Mouse (Mus musculus) adrenal gland, postnatal 14 days (tissue): Measurements from ENCODE around the gene Hoxa9. TPM values are rescaled to one million over a fixed set of nuclear protein-coding genes. Genes with fewer than 3 reads are reported as not detected.

Experiments
- DNase-seq: peaks from one replicate; pipeline ENCODE4 v3.0.0; 2021; ENCODE audit warnings: mixed read lengths
- microRNA-seq, 2 experiments: library from miRNA; unstranded; fragments of <30 nt; microRNA quantifications; one replicate each; pipeline ENCODE4 v1.2.0; 2021
- total RNA-seq: library from RNA; stranded (reverse); gene quantifications from 2 replicates; pipeline ENCODE4 v1.2.3, GENCODE M21; 2021

Hoxa9 gene
- total RNA-seq, 1 experiment from 2014 or later, result 1.8 TPM

DNA sequence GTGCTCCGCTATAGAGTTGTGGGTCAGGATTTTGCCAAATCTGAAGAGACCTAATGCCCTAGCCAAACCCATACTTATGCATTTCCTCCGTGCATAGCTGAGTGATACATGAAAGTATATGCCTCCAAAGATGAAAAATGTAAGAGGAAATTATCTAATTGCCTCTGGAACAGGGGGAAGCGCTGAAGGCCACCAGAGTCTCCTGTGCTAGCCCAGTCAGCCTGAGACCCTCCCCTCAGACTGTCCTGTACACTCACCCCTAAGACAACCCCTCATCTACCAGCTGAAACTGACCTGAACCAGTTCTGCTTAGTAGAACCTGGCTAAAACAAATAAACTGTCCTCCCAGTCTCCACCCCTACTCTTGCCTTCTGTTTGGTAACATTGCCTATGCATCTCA is 50.2 kb downstream of the Hoxa9 start:
- DNase-seq, result no peak

DNA sequence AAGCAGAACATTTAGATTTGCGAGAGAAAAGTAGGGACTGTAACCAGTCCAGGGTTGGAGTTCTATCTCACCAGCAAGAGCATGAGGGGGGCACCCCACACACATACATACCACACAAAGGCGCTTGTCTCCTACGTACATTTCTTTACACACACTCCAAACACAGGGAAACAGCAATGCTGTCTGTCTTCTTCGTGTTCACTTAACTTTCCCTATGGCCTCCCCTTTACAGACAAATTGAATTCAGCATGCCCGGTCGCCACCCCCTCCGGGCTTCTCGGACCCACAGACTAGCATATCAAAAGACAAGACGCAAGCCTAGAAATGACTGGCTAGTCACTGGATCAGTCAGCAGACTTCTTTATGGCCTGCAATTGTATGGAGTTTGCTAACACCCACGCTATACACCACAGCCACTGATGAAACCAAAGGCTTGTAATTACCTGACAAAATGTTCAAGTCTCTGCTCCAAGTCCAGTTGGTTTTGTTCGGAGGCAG is 50.6 kb downstream of the Hoxa9 start:
- no peak for DNase-seq

DNA sequence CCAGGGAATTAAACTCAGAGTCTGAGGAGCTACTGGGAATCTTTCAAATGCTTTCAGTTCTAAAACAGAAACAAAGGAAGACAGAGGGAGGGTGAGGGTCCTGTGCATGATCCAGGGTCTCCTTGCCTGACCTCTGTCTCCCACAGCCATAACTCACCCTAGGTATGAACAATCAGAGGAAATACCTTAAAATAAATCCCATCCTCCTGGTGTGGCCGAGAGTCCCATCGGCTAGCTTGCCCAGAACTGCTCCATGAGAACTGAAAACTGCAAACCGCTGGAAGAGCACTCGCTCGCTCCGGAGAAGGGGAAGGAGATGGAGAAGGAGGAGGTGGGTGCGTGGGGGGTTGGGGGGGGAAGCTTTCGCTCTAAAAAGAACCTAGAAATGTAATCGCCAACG is 51.2 kb downstream of the Hoxa9 start:
- peak; percentile 16 for DNase-seq

DNA sequence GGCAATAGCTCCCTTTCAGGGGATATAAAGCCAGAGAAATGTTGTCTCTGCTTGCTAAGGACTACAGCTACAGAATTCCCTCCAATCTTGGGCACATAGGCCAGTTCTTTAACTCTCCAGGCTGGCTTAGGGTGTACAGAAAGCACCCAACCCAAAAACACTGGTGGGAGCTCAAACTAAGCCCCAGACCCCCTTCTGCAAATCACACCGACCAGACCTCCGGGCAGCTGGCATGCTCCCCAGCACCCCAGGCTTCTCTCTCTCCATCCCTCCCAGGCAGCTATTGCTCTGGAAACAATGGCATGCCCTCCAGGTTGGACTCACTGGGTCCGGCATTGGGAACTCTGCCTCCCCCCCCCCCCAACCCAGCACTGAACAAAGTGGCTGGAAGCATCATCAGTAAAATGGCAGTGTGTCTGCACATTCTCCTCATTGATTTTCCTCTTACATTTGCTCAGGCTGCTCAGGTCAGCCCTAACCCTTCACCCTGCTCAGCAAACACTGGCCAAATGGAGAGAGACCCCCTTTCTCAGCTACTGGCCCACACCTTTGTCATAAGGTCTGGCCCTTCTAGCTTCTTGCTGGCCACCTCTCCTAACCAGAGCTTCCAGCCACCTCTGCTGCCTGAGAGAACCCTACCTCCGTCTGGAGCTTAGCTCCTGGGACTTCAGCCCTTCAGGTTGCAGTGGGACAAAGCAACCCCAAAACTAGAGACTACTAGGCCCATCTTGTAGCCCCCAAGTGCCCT is 51.8 kb downstream of the Hoxa9 start:
- DNase-seq, result no peak

DNA sequence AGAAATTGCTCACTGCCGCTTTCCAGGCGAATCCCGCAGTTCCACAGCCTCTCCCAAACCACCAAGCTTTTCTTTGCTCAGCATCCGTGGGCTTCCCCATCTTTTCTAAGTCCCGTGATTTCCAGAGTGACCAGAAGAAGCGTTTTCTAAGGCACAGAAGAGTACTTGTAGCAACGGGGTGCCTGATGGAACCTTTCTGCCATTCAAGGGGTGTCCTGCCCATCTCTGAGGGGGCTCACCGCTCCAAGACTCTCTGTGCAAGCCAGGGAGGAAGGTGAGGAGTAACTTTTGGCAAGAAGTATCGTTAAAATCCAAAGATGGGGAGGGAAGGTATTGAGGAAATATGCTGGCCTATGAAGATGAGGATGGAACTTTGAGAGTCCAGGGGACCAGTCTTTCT is 53.1 kb downstream of the Hoxa9 start:
- DNase-seq, result no peak

DNA sequence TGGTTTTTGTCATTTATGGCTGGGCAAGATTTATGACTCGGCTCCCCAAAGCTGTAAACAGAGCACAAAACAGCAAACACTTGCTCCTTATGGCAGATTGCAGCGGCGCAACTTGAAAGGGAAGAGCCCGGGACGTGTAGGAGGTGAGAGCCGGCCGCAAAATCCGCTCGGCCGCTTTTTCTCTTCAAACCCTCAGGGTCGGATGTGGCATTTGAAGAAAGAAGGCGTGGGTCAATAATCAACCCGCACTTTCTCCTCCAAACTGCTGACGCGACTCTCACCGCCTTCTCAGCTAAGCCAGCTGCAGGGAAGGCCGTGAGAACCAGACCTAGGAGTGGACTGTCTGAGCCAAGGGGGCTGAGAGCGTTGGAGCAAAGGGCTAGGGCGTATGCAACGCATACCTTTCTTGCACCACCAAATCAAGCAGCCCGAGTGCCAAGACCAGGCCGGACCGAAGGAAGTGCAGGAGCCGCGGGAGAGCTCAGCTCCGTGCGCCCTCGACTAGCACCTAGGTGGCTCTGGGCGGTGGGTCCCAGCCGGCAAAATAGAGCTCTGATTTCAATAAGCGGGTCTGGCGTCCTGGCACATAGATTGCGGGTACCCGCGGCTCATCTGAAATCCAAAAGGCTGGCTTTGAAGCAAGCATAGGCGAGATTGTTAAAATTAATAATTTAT is 53.7 kb downstream of the Hoxa9 start, which contains the start of gene 5730596B20Rik:
Gene 5730596B20Rik, plus strand, starts transcription at position 438 of the 675 bp plus-strand sequence.
- DNase-seq, result peak; percentile 48

DNA sequence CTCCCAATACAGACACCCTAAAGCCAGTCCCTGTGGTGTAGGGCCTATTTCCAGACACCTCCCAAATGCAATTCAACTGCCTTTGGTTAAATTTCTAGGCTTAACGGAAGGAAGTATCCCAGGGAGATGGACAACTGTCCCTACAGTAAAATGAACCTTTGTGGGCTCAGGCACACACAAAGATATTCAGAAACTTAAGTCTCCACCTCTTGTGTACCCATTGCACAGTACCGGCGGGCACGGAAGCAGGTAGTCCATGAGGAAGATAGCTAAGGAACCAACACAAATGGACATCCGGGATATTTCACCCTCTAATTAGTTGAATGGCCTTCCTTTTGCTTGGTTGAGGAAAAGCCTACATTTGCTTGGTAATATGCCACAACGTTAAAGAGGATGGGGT is 54.5 kb downstream of the Hoxa9 start:
- DNase-seq, result no peak

DNA sequence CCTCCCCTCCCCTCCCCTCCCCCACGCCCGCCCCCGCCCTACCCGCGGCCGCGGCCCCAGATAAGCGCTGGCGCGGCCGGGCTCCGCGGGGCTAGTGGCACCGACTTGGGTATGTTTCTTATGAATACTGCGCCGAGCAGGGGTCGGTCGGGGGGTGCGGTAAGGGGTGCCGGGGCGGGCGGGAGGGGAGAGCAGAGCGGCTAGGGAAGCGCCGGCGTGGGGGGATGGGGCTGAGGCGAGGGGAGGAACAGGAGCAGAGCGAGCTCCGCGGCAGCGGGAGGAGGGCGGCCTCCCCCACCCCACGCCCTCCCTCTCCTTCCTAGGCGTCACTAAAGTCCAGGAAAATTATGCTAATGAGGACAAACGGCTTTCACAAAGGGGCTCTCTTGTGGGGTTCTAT is 55.0 kb downstream of the Hoxa9 start:
- DNase-seq, result peak; percentile 78

DNA sequence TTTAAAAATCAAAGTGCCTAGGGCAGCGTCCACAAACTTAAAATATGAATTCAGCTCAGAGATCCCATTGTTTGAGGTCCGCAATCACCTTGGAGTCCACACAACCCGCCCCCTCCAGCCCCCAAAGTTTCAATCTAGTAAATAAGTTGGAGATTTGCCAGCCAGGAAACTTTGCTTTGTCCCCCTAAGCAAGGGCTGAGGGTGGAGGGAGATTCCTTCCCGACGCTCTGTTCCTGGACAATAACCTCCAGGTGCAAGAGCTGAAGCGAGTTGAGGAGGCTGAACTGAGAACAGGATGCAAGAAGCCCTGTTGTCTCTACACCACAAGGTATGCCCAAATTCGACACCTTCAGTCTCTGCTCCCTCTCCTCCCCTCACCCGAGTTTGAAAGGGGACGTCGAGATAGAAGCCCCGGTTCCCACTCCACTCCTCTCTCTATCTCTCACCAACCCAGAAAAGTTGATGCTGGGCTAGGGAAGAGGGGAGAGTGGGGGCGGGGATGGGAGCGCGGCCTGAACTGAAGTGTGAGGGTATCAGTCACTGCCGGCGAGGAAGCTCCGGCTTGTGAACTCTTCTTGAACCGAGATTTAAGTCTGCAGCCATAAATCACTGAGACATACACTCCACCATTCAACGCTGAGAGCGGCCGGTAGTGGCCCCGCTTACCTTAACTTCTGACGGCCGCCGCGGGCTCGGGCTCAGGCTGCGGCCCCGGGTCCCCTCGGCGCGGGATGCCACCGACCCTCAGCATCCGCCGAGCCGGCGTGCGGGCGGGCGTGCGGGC is 55.7 kb downstream of the Hoxa9 start:
- peak; percentile 59 for DNase-seq

DNA sequence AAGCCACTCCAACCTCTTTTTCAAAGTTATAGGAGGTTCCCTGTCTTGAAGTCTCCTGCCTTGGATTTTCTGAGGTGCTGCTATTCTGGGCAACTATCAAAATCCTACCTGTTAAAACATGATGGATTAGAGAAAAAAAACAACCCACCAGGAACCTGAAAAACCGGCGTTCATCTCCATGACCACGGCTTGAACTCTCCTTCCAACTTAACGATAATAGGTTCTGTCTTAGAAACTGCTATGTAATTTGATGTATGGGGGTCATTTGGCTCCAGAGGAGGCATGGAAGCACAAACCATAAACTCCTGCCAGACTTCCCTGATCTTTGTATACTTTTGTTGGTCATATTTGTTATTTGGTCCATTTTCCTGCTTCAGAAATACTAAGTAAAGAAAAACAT is 57.2 kb downstream of the Hoxa9 start:
- no peak for DNase-seq

Small RNA genes within 50 kb of the gene (microRNA-seq; reads per million reads assigned to microRNA genes)
- gene Mir196b, result 543 to 609 reads per million in 2 experiments

Other genes starting within 250 kb of the Hoxa9 start
- 41.1 and 46.0 TPM in 2 replicates for gene Skap2, start 218.5 kb downstream of the Hoxa9 start, total RNA-seq
- 0.64 and 1.1 TPM in 2 replicates for gene Hoxa1, start 72.8 kb downstream of the Hoxa9 start, total RNA-seq
- gene Hoxa2, start 66.3 kb downstream of the Hoxa9 start, total RNA-seq, result 3.3 and 3.8 TPM in 2 replicates
- gene 5730596B20Rik, start 53.6 kb downstream of the Hoxa9 start, total RNA-seq, result 0.45 and 0.63 TPM in 2 replicates
- gene Hoxa4, start 39.3 kb downstream of the Hoxa9 start, total RNA-seq, result 6.4 and 7.3 TPM in 2 replicates
- 25.8 and 26.3 TPM in 2 replicates for gene Hoxa5, start 26.5 kb downstream of the Hoxa9 start, total RNA-seq
- 3.7 and 5.9 TPM in 2 replicates for gene Hoxa6, start 22.4 kb downstream of the Hoxa9 start, total RNA-seq
- gene Hoxa3, start 17.8 kb downstream of the Hoxa9 start, total RNA-seq, result 6.9 and 10.5 TPM in 2 replicates
- 1.3 and 1.4 TPM in 2 replicates for gene Gm28308, start 17.8 kb downstream of the Hoxa9 start, total RNA-seq
- gene Hoxa7, start 9.2 kb downstream of the Hoxa9 start, total RNA-seq, result 20.9 and 22.2 TPM in 2 replicates
- gene Hoxa10, start 9.8 kb upstream of the Hoxa9 start, total RNA-seq, result 0.15 and 0.68 TPM in 2 replicates
- gene Hoxa11, start 14.7 kb upstream of the Hoxa9 start, total RNA-seq, result not detected in 2 replicates
- gene Hoxa13, start 29.8 kb upstream of the Hoxa9 start, total RNA-seq, result not detected in 2 replicates
- gene Evx1, start 82.4 kb upstream of the Hoxa9 start, total RNA-seq, result not detected in 2 replicates